Mouse (Mus musculus): ENCODE data around the gene Mdga1. TPM values are rescaled to one million over a fixed set of nuclear protein-coding genes. Genes with fewer than 3 reads are reported as not detected.

Mdga1 gene
- total RNA-seq, 1 experiment from 2014 or later = 29.9 TPM

- ATAC-seq (replicated peaks; ENCODE audit: low read depth, poor library complexity, severe bottlenecking) = peak; percentile 13; the same call in 1 of the 2 replicates
These were observed 80.6 kb downstream of the Mdga1 start for GRCm38 (mm10) chr17:29888981-29889980.

GRCm38 (mm10) chr17:29887881-29888826 lies 81.7 kb downstream of the Mdga1 start:
- ATAC-seq (replicated peaks; ENCODE audit: low read depth, poor library complexity, severe bottlenecking) = peak; percentile 24

DNA sequence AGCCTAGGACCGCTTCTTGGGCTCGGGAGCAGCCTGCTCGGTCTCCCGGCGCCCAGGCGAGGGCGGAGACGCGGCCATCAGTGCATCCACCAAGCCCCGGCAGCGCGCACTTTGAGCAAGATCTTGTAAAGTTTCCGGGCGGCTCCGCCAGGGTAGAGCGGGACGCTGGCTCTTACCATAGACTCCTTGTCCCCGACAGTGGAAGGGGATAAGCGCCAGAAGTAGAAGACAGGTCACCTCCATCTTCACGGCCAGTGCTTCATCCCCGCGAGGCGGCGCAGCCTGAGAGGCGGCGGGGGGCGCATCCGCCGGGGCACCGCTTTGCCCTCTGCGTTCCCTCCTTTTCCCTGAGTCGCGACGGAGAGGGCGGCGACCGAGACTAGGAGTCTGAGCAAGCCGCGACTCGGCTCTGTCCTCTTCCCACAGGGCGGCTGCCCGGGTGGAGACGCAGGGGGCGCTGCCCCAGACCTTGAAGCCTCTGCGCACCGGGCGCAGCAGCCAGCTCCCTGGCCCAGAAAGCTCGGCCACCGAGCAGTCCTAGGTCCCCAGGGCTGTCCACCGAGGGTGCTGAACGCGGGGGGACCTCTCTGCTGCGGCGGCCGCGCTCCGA lies 82.5 kb downstream of the Mdga1 start:
- ATAC-seq (replicated peaks; ENCODE audit: low read depth, poor library complexity, severe bottlenecking) = peak; percentile 24

DNA sequence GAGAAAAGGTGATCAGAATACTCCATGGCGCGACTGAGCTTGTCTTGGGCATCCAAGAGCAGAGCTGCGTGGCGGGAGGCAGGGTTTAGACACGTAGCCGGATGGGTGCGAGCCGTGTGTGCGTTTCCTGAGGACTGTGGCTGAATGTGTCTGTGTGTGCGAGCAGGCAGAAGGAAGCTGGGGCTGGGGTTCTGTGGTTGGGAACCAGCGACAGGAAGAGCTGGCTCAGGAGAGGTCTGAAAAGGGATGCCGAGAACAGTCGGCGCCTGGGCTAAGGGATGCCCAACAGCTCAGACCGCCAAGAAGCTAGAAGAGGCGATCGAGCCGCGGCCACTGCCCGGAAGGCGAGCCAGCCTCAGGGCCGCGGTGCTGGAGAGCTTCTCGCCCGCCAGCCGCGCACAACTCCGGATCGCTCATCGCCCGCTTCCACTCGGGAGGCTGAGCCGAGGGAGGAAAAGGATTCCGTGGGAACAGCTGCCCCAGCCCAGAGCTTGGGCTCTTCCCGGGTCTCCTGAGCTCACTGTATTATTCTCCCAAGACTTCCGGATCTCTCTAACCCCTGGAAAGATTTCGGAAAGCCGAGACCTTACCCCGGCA lies 83.1 kb downstream of the Mdga1 start:
- peak; percentile 46 for ATAC-seq (replicated peaks; ENCODE audit: low read depth, poor library complexity, severe bottlenecking)

GRCm38 (mm10) chr17:29886061-29886460 lies 83.8 kb downstream of the Mdga1 start:
- ATAC-seq (replicated peaks; ENCODE audit: low read depth, poor library complexity, severe bottlenecking) = no peak

DNA sequence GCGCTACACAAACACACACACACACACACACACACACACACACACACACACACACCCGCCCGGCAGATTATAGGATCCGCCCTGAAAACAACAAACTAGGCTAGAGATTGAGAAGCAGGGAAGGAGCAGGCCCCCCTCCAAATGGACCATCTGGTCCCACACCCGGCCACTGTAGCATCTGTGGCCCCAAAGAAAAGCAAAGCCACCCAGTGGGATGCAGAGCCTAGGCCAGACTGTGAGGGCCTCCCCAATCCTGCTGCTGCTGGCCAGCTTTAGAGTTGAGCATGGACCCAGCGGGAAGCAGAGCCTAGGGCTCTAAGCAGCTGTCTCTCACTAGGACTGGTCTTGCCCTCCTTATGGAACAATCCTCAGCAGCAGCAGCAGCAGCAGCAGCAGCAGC lies 85.3 kb downstream of the Mdga1 start:
- ATAC-seq (replicated peaks; ENCODE audit: low read depth, poor library complexity, severe bottlenecking) = no peak

DNA sequence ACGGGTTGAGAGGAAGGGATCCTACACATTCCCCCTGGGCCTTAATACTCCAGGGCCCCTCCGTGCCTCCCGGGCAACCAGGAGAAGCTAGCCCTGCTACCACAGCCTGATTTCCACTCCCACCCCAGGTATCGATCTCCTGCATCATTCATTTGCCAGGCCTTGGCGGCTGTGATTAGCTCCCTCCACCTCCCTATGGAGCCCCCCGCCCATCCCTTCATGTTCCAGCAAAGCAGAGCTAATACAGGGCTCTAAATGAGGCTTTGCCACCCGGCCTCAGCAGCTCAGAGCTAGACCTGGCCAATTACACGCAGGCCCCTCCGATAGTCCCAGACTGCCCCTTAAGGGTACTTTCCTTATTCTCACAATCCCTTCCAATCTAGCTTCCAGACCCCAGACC lies 86.5 kb downstream of the Mdga1 start:
- no peak for ATAC-seq (replicated peaks; ENCODE audit: low read depth, poor library complexity, severe bottlenecking)

- ATAC-seq (replicated peaks; ENCODE audit: low read depth, poor library complexity, severe bottlenecking) = peak; percentile 57
These were observed 87.0 kb downstream of the Mdga1 start for GRCm38 (mm10) chr17:29882885-29883284.

- ATAC-seq (replicated peaks; ENCODE audit: low read depth, poor library complexity, severe bottlenecking) = no peak
These were observed 89.6 kb downstream of the Mdga1 start for GRCm38 (mm10) chr17:29880251-29880650.

DNA sequence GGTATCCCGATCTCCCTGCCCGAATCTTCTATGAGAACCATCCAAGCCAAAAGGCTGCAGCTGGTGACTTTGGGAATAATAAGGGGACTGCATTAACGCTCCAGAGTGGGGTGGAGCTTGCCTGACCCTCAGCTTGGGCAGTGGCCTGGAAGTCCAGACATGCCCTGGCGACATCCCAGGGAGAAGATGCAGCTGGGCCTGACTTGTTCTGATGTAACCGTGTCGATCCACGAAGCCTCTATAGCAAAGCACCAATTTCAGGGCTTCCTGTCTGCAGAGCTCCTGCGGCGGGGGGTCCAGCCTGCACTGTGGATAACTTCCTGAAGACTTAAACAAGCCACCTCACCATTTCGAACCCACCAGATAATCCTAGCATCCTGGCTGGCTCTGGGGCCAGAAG lies 90.9 kb downstream of the Mdga1 start:
- ATAC-seq (replicated peaks; ENCODE audit: low read depth, poor library complexity, severe bottlenecking) = no peak

DNA sequence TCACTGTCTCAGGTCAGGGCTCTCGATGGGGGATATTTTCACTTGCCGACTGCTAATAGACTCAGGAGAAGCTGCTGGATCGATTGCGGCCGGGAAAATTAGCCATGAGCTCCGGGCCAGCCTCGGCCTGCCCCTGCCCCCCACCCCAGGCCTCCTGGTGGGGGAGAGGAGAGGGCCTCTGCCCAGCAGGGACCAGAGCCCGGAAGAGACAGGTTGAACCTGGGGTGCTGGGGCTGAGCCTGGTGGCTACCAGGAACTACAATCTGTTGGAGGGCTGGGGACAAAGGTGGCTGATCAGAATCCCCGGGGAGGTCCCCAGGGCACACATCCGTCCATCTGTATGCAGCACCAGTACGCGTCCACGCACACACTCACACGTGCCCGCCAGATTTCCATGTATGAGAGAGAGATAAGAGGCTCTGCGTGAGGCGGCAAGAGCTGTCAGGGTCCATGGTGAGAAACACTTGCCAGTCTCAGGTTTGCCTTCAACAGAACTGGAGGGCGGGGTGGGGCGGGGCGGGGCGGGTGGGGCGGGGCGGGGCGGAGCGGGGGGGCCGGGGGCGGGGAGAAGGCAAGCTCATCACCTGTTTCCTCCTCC lies 95.7 kb downstream of the Mdga1 start:
- peak; percentile 27; the same call in 1 of the 2 replicates for ATAC-seq (replicated peaks; ENCODE audit: low read depth, poor library complexity, severe bottlenecking)

DNA sequence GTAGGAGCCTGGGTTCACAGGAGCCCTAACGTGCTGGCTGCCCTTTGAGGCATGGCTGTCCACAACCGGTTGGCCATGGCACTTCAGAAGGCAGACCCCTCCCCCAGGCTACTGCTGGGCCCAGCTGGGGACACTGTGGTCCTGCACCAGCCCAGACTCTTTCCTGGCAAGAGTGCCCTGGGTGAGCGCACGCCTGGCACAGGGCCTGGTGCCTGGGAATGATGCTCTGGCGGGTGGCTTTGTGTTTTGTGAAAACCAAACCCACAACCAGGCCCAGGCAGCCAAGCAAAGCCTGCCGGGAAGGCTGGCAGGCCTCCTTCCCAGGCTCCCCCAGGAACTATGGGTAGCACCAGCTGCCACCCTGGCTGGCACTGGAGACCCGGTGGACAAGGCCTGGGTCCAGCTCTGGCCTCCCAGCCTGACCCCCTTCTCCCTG lies 96.3 kb downstream of the Mdga1 start:
- ATAC-seq (replicated peaks; ENCODE audit: low read depth, poor library complexity, severe bottlenecking) = no peak

GRCm38 (mm10) chr17:29870316-29870715 lies 99.6 kb downstream of the Mdga1 start:
- ATAC-seq (replicated peaks; ENCODE audit: low read depth, poor library complexity, severe bottlenecking) = no peak

DNA sequence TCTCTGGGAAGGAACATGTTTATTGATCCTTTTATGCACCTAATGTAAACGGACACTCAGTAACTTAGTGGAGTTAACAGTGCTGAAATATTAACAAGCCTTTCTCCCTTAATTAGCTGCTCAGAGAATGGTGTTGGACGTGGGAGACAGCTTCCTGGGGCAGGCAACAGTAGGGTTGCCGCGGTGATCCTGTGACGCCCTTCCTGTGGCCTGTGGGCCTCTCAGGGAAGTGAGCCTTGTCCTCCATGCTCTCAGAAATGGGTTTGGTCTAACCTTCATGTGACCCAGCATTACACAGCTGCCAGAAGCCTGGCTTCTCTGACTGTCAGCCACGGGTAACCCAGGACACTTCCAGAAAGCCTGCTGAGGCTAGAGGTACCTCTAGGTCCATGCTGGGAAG lies 104.0 kb downstream of the Mdga1 start:
- peak; percentile 62 for ATAC-seq (replicated peaks; ENCODE audit: low read depth, poor library complexity, severe bottlenecking)

DNA sequence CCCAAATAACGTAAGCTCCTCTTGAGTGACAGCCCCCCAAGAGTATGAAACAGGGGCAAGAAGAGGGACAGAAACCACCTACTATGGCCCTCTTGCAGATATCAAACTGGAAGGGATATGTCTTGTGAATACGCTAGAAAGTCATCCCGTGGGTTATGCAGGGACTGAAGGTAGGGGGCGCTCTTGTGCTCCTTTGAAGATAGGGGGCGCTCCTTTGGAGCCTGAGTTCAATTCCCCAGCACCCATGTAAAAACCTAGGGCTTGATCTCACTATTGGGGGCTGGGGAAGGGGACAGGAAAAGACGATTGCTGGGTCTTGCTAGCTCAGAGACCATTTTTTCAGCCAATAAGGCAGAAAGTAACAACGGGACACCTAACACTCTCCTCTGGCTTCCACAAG lies 105.4 kb downstream of the Mdga1 start:
- no peak for ATAC-seq (replicated peaks; ENCODE audit: low read depth, poor library complexity, severe bottlenecking)

DNA sequence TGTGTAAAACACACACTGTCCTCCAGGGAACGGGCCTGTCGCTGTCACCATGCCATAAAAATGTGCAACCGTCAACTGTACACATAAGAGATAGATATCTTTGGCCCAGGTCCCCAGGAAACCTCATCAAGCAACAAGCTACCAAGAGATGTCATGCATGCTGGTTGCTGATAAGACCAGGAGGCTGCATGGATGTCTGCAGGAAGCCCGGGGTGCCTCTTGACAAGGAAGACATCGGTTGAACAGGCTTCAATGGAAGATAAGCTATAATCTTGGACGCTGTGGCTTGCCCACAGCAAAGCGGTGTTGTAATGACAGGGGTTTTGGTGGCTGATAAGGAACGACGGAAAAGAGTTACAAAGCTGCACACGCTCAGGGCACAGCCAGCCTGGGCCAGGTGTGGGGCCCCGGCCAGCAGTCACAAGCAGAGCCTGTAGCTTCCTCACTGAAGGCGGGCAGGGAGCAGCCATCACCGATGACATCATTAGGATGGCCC lies 110.1 kb downstream of the Mdga1 start:
- ATAC-seq (replicated peaks; ENCODE audit: low read depth, poor library complexity, severe bottlenecking) = peak; percentile 82

GRCm38 (mm10) chr17:29858764-29859163 lies 111.1 kb downstream of the Mdga1 start:
- ATAC-seq (replicated peaks; ENCODE audit: low read depth, poor library complexity, severe bottlenecking) = 0 out of 2 replicates have a peak, but pooled peaks have one; percentile 13

DNA sequence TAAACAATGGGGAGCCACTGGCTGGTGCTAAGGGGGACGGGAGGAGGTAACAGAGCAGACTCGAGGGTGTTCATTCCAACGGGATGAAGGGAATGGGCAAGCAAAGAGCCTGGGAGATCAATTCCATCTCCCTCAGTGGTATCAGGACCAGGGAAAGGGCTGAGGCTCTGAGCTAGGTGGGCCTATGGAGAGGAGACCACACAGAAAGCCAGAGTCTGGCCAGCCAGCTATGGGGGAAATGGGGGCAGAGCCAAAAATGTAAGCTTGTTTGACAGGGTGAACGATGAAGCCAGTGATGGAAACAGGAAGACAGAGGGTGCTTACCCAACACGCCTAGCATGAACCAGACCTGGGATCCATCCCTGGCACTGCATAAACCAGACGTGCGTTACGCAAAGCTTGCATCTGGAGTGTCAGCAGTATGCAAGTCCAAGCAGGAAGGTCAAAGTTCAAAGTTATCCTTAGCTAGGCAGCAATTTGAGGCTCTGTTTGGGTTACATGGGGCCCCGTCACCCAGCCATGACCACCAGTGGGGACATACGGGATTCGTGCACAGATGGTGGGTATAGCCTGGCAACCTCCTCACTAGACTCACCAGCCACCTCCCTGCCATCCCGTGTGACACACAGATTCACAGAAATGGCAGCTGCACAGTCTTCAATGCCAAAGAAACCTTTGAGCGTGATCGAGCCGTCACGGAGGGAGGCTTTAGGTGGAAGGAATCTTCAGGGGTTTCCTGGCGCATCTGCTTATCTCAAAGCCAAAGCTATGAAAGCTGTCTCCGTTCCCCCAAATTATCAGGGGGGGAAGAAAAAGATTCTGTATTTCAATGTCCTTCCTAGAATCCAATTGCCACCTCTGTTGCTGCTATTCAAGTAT lies 113.9 kb downstream of the Mdga1 start:
- ATAC-seq (replicated peaks; ENCODE audit: low read depth, poor library complexity, severe bottlenecking) = no peak
